Mouse (Mus musculus) left cerebral cortex, postnatal 10 days (tissue): ENCODE results near the gene Tmem239. TPM values are rescaled to one million over a fixed set of nuclear protein-coding genes. Genes with fewer than 3 reads are reported as not detected.

Source experiments
- DNase-seq, 2 experiments: peaks; one replicate each; pipeline ENCODE4 v3.0.0; 2021 to 2022; ENCODE audit warnings: low spot score in 2 of 2, mixed read lengths in 1 of 2; ENCODE audit errors: extremely low spot score in 1 of 2
- intact Hi-C: fragments of 180-260 bp; cut with DNase I; formaldehyde crosslinking; loops from one replicate; pipeline ENCODE4 v1.15.1; 2025
- total RNA-seq, 2 experiments: library from RNA; stranded (reverse); gene quantifications; 2 replicates each; pipeline ENCODE4 v1.2.3; 2021

Gene Tmem239
- total RNA-seq, 2 experiments from 2014 or later: not detected

DNA sequence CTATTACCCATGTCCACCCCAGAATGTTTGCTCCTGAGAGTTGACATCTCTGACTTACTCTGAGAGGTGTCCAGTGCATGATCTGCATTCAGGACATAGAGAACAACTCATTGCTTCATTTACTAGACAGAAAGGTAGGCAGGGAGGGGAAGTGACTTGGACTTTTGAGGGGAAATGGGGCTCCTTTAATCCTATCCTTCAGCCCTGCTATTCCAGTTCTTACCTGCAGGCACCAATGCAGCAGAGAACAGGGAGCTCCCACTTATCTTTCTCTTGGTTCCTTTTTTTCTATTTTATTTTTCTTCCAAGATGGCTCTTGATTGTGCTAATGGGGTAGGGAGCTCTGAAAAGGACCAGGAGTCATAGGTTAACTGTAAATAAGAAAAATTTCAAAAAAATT, 42.2 kb downstream of the Tmem239 start:
- intact Hi-C loops: no loop called here
- DNase-seq: no peak

DNA sequence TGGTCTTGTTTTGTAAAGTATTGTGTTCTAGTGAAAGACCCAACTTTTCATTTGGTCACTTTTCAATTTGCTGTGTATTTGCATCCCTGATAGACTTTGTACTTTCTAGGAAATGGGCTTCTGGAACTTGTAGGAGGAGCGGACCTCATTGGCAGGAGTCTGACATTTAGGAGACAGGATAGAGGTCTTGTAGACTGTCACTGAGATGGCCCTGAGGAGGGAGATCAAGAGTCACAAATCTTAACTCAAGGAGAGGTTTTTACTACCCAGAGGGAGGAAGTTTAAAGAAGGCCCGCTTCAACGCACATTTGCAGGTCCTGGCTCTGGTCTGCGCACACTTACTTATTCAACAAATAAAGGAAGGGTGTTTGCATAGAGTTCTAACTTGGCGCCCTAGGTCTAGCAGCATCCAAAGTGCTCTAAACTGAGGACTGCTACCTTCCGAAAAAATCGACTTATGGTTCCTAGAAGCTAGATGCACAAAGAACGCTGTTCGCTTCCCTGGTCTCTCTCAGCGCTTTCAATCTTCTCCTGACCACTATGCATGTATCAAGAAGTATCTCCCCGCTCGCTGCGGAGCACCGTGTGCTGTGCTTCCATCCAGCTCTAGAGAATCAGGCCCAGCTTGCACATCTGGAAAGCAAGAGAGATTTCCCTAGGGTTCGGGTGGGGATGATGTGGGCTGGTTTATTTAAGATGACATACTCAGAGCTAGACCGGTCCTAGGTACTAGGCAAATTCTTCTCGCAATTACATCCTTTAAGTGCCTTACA, 42.9 kb downstream of the Tmem239 start:
- no peak for DNase-seq
- intact Hi-C loops: no loop called here

DNA sequence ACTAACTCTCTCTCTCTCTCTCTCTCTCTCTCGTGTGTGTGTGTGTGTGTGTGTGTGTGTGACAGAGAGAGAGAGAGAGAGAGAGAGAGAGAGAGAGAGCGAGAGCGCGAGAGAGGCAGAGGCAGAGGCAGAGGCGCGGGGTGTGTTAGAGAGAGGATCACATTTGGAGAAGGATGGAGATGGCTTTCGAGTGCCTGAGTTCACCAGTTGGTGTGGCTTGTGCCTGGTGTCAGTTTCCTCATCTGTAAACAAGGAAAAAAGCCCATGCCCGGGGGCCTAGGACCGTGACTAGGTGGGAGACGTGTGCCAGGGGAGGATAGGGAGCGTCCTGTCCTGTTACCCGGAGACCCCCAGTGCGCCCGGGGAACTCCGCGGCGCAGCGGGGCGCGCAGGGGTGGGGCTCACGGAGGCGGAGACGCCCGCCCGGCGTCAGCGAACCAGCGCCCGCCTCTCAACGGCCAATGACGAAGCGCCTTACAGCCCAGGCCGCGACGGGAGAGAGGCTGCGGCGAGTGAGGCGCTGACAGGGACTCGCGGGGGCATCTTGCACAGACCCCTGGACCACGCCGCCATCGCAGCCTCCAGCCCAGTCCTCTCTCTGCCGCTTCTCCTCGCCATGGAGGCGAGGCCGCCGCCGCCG, 43.6 kb downstream of the Tmem239 start, which contains the start of gene Ptpra:
TSS of gene Ptpra (plus strand) at position 485 of the 640 bp plus-strand sequence.
- DNase-seq: peak; percentile 88 to 94
- intact Hi-C loops: loop anchor here (5.0 kb wide), 1 partner anchor 62 kb away; no protein-coding TSS in a partner anchor

DNA sequence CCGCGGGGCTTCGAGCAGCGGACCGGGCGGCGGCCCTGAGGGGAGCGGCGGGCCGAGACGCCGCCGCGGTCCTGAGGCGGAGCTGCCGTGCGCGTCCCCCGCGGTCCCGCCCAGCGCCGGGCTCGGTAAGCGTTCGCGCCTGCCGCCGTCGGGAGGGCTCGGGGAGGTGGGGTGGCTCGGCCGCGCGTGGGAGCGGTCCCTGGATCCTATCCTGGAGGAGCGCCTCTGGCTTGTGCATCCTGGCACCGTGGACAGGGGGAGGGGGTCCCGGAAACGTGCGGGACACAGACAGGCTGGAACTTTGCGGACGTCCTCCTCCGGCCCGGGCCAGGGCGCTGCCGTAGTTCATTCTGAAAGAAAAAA, 44.1 kb downstream of the Tmem239 start:
- DNase-seq: peak in 1 of 2 experiments; percentile 87
- intact Hi-C loops: loop anchor here (5.0 kb wide), 1 partner anchor 62 kb away; no protein-coding TSS in a partner anchor

DNA sequence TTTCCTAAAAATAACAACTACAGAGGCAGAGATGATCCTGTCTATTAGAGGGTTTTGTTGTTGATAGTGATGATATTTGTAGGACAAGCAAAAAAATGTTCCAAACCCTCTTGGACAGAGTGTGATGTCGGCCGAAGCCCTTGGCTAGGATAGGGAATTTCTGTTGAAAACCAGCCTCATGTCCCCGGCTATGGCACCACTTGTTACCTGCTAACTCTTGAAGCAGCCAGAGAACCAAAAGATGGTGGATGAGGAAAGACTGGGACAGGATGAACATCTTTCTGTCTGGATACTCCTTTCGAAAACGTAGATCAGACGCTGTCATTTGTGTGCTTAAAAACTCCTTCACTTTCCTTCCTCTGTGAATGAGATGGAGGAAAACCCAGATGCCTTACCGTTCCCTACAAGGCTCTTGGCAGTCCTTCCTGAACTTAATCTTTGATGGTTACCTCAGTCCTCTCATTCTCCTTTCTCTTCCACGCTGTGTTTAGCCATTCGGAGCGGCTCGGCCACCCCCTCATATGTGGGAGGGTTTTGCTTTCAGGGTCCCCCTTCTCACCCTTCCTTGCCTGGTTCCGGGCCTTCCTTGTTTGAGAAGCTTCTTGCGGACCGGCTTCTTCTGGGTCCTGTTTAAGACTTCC, 44.9 kb downstream of the Tmem239 start:
- no peak for DNase-seq
- intact Hi-C loops: loop anchor here (5.0 kb wide), 1 partner anchor 61 kb away; no protein-coding TSS in a partner anchor

DNA sequence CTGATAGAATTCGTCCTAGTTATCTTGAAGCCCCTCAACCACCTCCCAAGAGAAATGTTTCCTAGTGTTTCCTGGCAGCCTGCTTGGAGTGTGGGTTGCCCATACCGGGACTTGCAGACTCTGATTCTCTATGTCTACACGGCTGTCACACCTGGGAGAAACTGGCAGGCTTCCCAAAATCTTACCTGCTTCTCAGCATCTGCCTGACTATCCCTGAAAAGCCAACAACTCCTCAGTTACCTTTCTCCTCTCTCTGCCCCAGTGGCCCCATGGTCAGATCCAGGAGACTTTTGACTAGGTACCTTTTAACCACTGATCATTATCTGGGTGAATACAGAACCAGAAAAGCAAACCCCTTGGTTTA, 45.4 kb downstream of the Tmem239 start:
- intact Hi-C loops: loop anchor here (5.0 kb wide), 1 partner anchor 61 kb away; no protein-coding TSS in a partner anchor
- DNase-seq: peak in 1 of 2 experiments; percentile 40

DNA sequence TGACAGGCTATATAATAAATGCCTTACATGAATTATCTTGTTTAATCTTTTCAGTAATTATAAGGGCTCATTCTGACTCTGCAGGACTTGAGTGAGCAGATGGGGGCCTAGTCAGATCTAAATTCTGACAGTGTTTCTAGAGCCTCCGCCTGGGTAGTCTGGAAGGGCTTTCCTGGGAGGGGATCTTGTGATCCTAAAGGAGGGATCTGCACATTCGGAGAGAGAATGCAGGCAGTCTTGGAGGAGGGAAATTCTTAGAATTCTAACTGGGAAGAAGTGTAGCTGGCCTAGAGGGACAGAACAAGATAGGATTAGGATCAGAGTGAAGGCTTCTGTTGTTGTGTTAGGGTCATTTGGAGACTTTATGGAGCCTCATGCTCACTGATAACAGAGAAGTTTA, 46.0 kb downstream of the Tmem239 start:
- intact Hi-C loops: loop anchor here (5.0 kb wide), 1 partner anchor 60 kb away; no protein-coding TSS in a partner anchor
- DNase-seq: no peak

DNA sequence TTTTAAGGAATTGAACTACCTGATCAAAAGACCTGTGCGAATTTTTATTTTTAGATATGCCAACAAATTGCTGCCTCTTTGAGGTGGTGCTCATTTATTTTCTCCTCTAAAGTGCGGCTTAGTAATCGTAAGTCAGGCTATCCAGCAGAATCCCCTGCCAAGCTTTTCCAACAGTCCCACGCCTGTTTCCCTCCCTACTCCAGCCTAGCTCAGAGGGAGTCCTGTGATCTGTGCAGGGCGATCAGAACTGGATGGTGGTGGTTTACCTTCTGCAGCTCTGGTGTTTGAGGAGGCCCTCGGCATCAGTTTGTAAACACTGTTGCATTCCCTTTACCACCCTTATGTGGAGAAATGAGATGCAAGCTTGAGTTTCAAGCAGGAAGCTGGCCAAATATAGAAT, 47.1 kb downstream of the Tmem239 start:
- intact Hi-C loops: loop anchor here (5.0 kb wide), 1 partner anchor 59 kb away; no protein-coding TSS in a partner anchor

DNA sequence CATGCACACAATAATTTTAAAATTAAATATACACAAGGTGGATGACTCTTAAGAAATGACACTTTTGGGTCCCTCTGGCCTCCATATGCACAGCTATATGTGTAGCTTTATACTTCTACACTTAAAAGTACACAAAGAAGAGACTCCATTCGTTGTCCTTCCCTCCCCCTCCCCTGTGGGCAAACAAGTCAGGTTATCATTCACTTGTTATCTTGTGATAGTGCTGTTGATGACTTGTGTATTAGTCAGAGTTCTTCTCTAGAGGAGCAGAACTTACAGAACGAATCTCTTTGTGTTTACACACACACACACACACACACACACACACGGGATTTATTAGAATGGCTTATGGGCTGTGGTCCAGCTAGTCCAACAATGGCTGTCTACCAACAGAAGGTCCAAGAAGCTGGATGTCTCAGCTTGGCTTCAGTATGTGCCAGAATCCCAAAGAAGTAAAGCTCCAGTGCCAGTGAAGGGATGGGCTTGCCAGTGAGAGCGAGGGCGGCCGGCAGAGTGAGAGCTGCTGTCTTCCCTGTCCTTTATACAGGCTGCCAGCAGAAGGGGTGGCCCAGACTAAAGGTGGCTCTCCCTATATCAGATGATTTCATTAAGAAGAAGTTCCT, 48.6 kb downstream of the Tmem239 start:
- peak; percentile 43 to 46 for DNase-seq
- intact Hi-C loops: loop anchor here (5.0 kb wide), 1 partner anchor 57 kb away; no protein-coding TSS in a partner anchor

More for the DNA sequence above, 47.1 kb downstream of the Tmem239 start:
- DNase-seq: no peak

Other genes starting within 250 kb of the Tmem239 start
- 100 to 1,000 TPM; 108 to 112 TPM for gene Snrpb, start 227.1 kb upstream of the Tmem239 start, total RNA-seq
- gene Tmc2, start 211.3 kb upstream of the Tmem239 start, total RNA-seq: not detected
- gene Nop56, start 132.0 kb upstream of the Tmem239 start, total RNA-seq: 100 to 1,000 TPM; 174 to 183 TPM
- 100 to 1,000 TPM; 210 to 228 TPM for gene Idh3b, start 121.9 kb upstream of the Tmem239 start, total RNA-seq
- gene Ebf4, start 111.3 kb upstream of the Tmem239 start, total RNA-seq: 10 to 100 TPM; 12.2 to 13.0 TPM
- gene Cpxm1, start 8.9 kb upstream of the Tmem239 start, total RNA-seq: 10 to 100 TPM; 16.9 to 20.9 TPM
- not detected for gene Gm28372, start 1.2 kb upstream of the Tmem239 start, total RNA-seq
- not detected for gene 1700020A23Rik, start 1.2 kb upstream of the Tmem239 start, total RNA-seq
- 100 to 1,000 TPM in 1 of 2 experiments, 10 to 100 TPM in 1; 83.9 to 105 TPM for gene Vps16, start 17.9 kb downstream of the Tmem239 start, total RNA-seq
- 10 to 100 TPM; 22.8 to 23.4 TPM for gene Pced1a, start 18.2 kb downstream of the Tmem239 start, total RNA-seq
- 100 to 1,000 TPM; 257 to 262 TPM for gene Ptpra, start 43.8 kb downstream of the Tmem239 start, total RNA-seq
- 10 to 100 TPM; 67.1 to 73.0 TPM for gene Mrps26, start 157.3 kb downstream of the Tmem239 start, total RNA-seq
- under 1 TPM in 1 of 2 experiments, not detected in 1; 0.84 TPM for gene Oxt, start 169.7 kb downstream of the Tmem239 start, total RNA-seq
- gene Avp, start 176.1 kb downstream of the Tmem239 start, total RNA-seq: 1 to 10 TPM in 1 of 2 experiments, under 1 TPM in 1; 0.77 to 1.8 TPM
- gene Fastkd5, start 223.5 kb downstream of the Tmem239 start, total RNA-seq: 1 to 10 TPM; 8.0 TPM
- gene Ubox5, start 223.6 kb downstream of the Tmem239 start, total RNA-seq: 1 to 10 TPM; 8.5 to 8.7 TPM
- 10 to 100 TPM; 45.3 to 46.8 TPM for gene Lzts3, start 236.3 kb downstream of the Tmem239 start, total RNA-seq